Mouse (Mus musculus): ENCODE results near the gene Nrbp1. TPM values are rescaled to one million over a fixed set of nuclear protein-coding genes. Genes with fewer than 3 reads are reported as not detected.
A peak's percentile ranks its signal among the peaks of the same experiment; 100 is the strongest.

The Nrbp1 gene
- total and polyA plus RNA-seq, 3 experiments: 34.5 to 41.5 (median 36.6) TPM

DNA sequence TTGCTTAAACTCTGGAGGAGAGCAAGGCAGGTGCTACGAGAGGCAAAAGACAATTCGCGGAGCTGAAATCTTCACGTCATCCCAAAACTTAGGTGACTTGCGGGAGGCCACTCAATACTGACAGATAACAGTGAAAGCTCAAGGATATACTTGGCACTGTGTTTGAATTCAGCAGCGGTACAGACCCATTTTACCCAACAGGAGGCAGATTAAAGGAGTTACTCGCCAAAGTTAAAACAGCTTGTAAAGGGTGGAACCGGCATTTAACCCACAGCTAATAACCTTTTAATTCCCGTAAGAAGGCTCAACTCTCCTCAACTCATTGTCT lies 50.7 kb downstream of the Nrbp1 start:
- Histone ChIP-seq H3K27me3 (replicated peaks) (peaks cover 43% of the 10 kb centered on the region), H3K4me2 (ENCODE audit: insufficient read depth, low read depth, poor library complexity, severe bottlenecking) (peak overlapping the region; percentile 23; the same call in 1 of the 2 replicates), H3K9ac (ENCODE audit: insufficient read depth, low read depth) (peak overlapping the region; percentile 34), H3K36me3 (replicated peaks in 1 of 2; ENCODE audit: control insufficient read depth in 1 of 2, insufficient read depth in 1 of 2, low read length in 1 of 2) (peaks cover 3 to 5% of the 10 kb centered on the region in 2 experiments), H3K4me1 (ENCODE audit: control insufficient read depth in 1 of 2, insufficient read depth in 2 of 2) (peaks cover 9 to 33% of the 10 kb centered on the region in 2 experiments; a peak in 3 of 4 replicates), H3K79me2 (replicated peaks; ENCODE audit: control insufficient read depth, extremely low read depth, insufficient read depth, poor library complexity, severe bottlenecking) (no peaks in the 10 kb centered on the region), H3K27ac (ENCODE audit: insufficient read depth, low read depth) (no peak overlapping the region), H3K9me3 (replicated peaks; ENCODE audit: low read length) (no peaks in the 10 kb centered on the region), H3K4me3 (replicated peaks in 1 of 3; ENCODE audit: low read depth in 2 of 3, low read length in 2 of 3, poor library complexity in 1 of 3) (peak overlapping the region; percentile 55 to 93 (median 62))
- in situ Hi-C loops (cut with MboI; ENCODE audit: low pct_ligation_motif_present, low pct_unique_long_range_greater_than_20kb, low sequenced_read_pairs): no loop called here
- TF ChIP-seq ZMIZ1 (IDR thresholded peaks at IDR 0.05; ENCODE audit: low read depth, low read length) (0 out of 2 replicates have a peak, but pooled peaks have one; percentile 43), ZKSCAN1 (IDR thresholded peaks at IDR 0.05; ENCODE audit: borderline replicate concordance, low read depth, low read length) (no peak), PAX5 (IDR thresholded peaks at IDR 0.05; ENCODE audit: low read length) (no peak), NELFE (IDR thresholded peaks at IDR 0.05; ENCODE audit: low read depth, low read length) (peak; percentile 86)
- dilution Hi-C loops (cut with MboI; ENCODE audit: extremely low pct_ligation_motif_present, extremely low pct_unique_long_range_greater_than_20kb, low sequenced_read_pairs): no loop called here
- DNase-seq (ENCODE audit: extremely low read depth): no peak

DNA sequence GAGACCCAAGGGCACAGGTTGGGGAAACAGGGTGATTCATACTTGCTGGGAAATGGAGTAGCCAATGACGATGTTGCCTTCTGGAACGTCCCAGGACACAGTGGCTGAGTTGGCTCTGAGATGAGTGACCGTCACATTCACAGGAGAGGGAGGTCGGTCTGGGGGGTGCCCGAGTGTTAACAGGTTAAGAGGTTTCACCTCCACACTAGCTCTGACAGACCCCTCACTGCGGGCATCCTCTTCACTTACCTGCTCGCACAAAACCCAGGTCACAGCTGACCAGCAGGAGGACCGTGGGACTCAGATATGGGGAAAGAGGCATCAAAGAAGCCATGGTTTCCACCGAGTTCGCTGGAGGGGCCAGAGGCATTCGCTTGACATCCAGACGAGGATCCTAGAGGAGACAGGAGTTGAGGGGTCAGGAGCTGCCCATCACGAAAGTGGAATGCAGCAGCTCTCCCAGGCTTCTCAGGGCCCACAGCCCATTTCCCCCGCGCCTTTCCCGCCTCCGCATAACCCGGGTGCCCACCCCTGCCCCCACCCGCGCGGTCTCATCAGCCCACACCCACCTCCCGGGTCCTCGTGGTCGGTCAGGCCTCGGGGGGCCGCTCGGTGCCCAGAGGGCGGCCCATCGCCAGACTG lies 54.4 kb downstream of the Nrbp1 start:
- peak overlapping the region; percentile 33 for H3K4me2 ChIP-seq (ENCODE audit: insufficient read depth, low read depth, poor library complexity, severe bottlenecking)
- peaks cover 3 to 10% of the 10 kb centered on the region in 2 experiments; a peak in 3 of 4 replicates for H3K4me1 ChIP-seq (ENCODE audit: control insufficient read depth in 1 of 2, insufficient read depth in 2 of 2)
- no peaks in the 10 kb centered on the region for H3K79me2 ChIP-seq (replicated peaks; ENCODE audit: control insufficient read depth, extremely low read depth, insufficient read depth, poor library complexity, severe bottlenecking)
- no peak for DNase-seq (ENCODE audit: extremely low read depth)
- no peaks in the 10 kb centered on the region for H3K9me3 ChIP-seq (replicated peaks; ENCODE audit: low read length)
- H3K9ac ChIP-seq (ENCODE audit: insufficient read depth, low read depth): no peak overlapping the region; the same call in 1 of the 2 replicates
- no peak overlapping the region for H3K4me3 ChIP-seq (replicated peaks in 1 of 3; ENCODE audit: low read depth in 2 of 3, low read length in 2 of 3, poor library complexity in 1 of 3)
- in situ Hi-C loops (cut with MboI; ENCODE audit: low pct_ligation_motif_present, low pct_unique_long_range_greater_than_20kb, low sequenced_read_pairs): no loop called here
- no peaks in the 10 kb centered on the region for H3K36me3 ChIP-seq (replicated peaks in 1 of 2; ENCODE audit: control insufficient read depth in 1 of 2, insufficient read depth in 1 of 2, low read length in 1 of 2)
- dilution Hi-C loops (cut with MboI; ENCODE audit: extremely low pct_ligation_motif_present, extremely low pct_unique_long_range_greater_than_20kb, low sequenced_read_pairs): no loop called here
- no peak for TF ChIP-seq KAT2A (IDR thresholded peaks at IDR 0.05; ENCODE audit: insufficient replicate concordance, low read length)
- TF ChIP-seq GABPA (IDR thresholded peaks at IDR 0.05; ENCODE audit: insufficient replicate concordance, low read depth, low read length): no peak
- TF ChIP-seq HCFC1 (IDR thresholded peaks at IDR 0.05; ENCODE audit: low read depth, low read length): no peak
- no peak for TF ChIP-seq USF2 (conservative IDR thresholded peaks at IDR 0.05; ENCODE audit: low read depth, low read length)
- no peak for TF ChIP-seq MEF2A (IDR thresholded peaks at IDR 0.05; ENCODE audit: borderline replicate concordance, low read depth, low read length)
- no peak for TF ChIP-seq PAX5 (IDR thresholded peaks at IDR 0.05; ENCODE audit: low read length)
- H3K27ac ChIP-seq (ENCODE audit: insufficient read depth, low read depth): no peak overlapping the region
- H3K27me3 ChIP-seq (replicated peaks): peaks cover 70% of the 10 kb centered on the region

GRCm38 (mm10) chr5:31295606-31296141 lies 55.0 kb downstream of the Nrbp1 start, which contains the start of gene Fndc4:
TSS of gene Fndc4 (minus strand) at chr5:31296080.
- H3K4me2 ChIP-seq (ENCODE audit: insufficient read depth, low read depth, poor library complexity, severe bottlenecking): peak within 1 kb of the TSS; percentile 33
- peaks cover 3 to 7% of the 10 kb centered on the region in 2 experiments; a peak in 3 of 4 replicates for H3K4me1 ChIP-seq (ENCODE audit: control insufficient read depth in 1 of 2, insufficient read depth in 2 of 2)
- peaks cover 75% of the 10 kb centered on the region for H3K27me3 ChIP-seq (replicated peaks)
- H3K27ac ChIP-seq (ENCODE audit: insufficient read depth, low read depth): no peak within 1 kb of the TSS
- no peak for DNase-seq (ENCODE audit: extremely low read depth)
- dilution Hi-C loops (cut with MboI; ENCODE audit: extremely low pct_ligation_motif_present, extremely low pct_unique_long_range_greater_than_20kb, low sequenced_read_pairs) (no loop called here), in situ Hi-C loops (cut with MboI; ENCODE audit: low pct_ligation_motif_present, low pct_unique_long_range_greater_than_20kb, low sequenced_read_pairs) (no loop called here)
- no peaks in the 10 kb centered on the region for H3K79me2 ChIP-seq (replicated peaks; ENCODE audit: control insufficient read depth, extremely low read depth, insufficient read depth, poor library complexity, severe bottlenecking)
- H3K36me3 ChIP-seq (replicated peaks in 1 of 2; ENCODE audit: control insufficient read depth in 1 of 2, insufficient read depth in 1 of 2, low read length in 1 of 2): no peaks in the 10 kb centered on the region
- H3K9me3 ChIP-seq (replicated peaks; ENCODE audit: low read length): no peaks in the 10 kb centered on the region
- TF ChIP-seq UBTF (IDR thresholded peaks at IDR 0.05; ENCODE audit: low read depth, low read length) (no peak), RCOR1 (conservative IDR thresholded peaks at IDR 0.05; ENCODE audit: low read depth, low read length) (no peak), SMC3 (IDR thresholded peaks at IDR 0.05; ENCODE audit: low read depth, low read length) (no peak), TCF12 (IDR thresholded peaks at IDR 0.05; ENCODE audit: low read depth, low read length) (no peak), NRF1 (IDR thresholded peaks at IDR 0.05; ENCODE audit: low read depth, low read length) (no peak)
- H3K9ac ChIP-seq (ENCODE audit: insufficient read depth, low read depth): no peak within 1 kb of the TSS; the same call in 1 of the 2 replicates
- peak within 1 kb of the TSS in 1 of 3 experiments; percentile 31 for H3K4me3 ChIP-seq (replicated peaks in 1 of 3; ENCODE audit: low read depth in 2 of 3, low read length in 2 of 3, poor library complexity in 1 of 3)
